Comparison of ENCODE assay signal across 8 mouse cellular contexts in the genomic region with DNA sequence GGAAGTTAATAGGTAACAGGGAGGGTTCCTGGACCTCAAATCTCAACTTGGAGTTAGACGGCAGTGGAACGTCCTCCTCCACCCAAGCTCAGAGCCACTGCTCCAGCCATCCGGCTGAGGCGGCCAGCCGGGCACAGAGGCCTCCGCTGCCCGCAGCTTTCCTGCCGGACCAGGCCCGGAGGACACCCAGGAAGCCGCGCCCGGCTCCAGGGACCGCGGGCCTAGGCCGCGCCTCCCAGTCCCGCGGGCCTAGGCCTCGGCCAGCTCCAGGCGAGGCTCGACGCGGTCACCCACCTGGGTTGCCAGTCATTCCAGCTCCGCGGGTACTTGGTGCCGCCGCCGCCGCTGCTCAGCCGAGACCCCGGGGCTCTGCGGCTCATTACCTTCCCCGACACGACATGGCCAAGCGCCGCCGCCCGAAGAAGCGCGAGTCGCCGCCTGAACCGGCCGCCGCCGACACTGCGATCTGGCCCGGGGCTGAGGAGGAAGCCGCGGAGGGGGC. TPM values are rescaled to one million over a fixed set of nuclear protein-coding genes. Genes with fewer than 3 reads are reported as not detected.
A peak's percentile ranks its signal among the peaks of the same experiment; 100 is the strongest.
DNase-seq lines count a peak whose midpoint lies in the region; ATAC-seq and TF ChIP-seq lines count a peak whose summit lies in the region.

No protein-coding gene starts in this region.

- DNase-seq in embryo, embryonic 11 days = peak; percentile 77
- DNase-seq in embryo, embryonic 10 days (ENCODE audit: low spot score) = no peak
- peak; percentile 79 for DNase-seq in urinary bladder, adult 2 months (ENCODE audit: low spot score)
- DNase-seq in urinary bladder, postnatal 14 days (ENCODE audit: low spot score) = no peak
- DNase-seq in hindbrain, postnatal 0 days (ENCODE audit: low spot score) = peak; percentile 60
- no peak for DNase-seq in midbrain, embryonic 10.5 days (ENCODE audit: low spot score)
- DNase-seq in gastrocnemius, postnatal 14 days = no peak
- no peak for DNase-seq in natural killer cell, adult 2 months (ENCODE audit: low spot score in 2 of 2)

- peaks cover 6% of the 10 kb centered on the region; the same call in 1 of the 2 replicates for H3K4me1 ChIP-seq in hindbrain, postnatal 0 days (ENCODE audit: insufficient read depth, low read length)
- H3K4me1 ChIP-seq in midbrain, embryonic 10.5 days = peaks cover 19% of the 10 kb centered on the region

- H3K36me3 ChIP-seq in hindbrain, postnatal 0 days (ENCODE audit: insufficient read depth, low read length) = no peaks in the 10 kb centered on the region
- H3K36me3 ChIP-seq in midbrain, embryonic 10.5 days = no peaks in the 10 kb centered on the region

- ATAC-seq in hindbrain, postnatal 0 days = peak; percentile 34

- WGBS in hindbrain, postnatal 0 days = under 1% methylated on average over 50 of the region's 50 CpGs
- under 1% methylated on average over 50 of the region's 50 CpGs for WGBS in midbrain, embryonic 10.5 days

- H3K9ac ChIP-seq in hindbrain, postnatal 0 days (replicated peaks; ENCODE audit: low read length) = peak overlapping the region; percentile 87

- intact Hi-C loops in gastrocnemius, postnatal 14 days (cut with DNase I; ENCODE audit: low total_unique reads) = no loop called here

- H3K27ac ChIP-seq in hindbrain, postnatal 0 days = peak overlapping the region; percentile 88
- peak overlapping the region; percentile 96 for H3K27ac ChIP-seq in midbrain, embryonic 10.5 days (replicated peaks)

- H3K27me3 ChIP-seq in hindbrain, postnatal 0 days (ENCODE audit: insufficient read depth, low read length) = no peaks in the 10 kb centered on the region
- no peaks in the 10 kb centered on the region for H3K27me3 ChIP-seq in midbrain, embryonic 10.5 days (ENCODE audit: low read depth, poor library complexity, severe bottlenecking)

- peak overlapping the region; percentile 94 for H3K4me3 ChIP-seq in hindbrain, postnatal 0 days (ENCODE audit: low read length)
- H3K4me3 ChIP-seq in midbrain, embryonic 10.5 days = peak overlapping the region; percentile 95

- H3K4me2 ChIP-seq in hindbrain, postnatal 0 days (ENCODE audit: low read depth, low read length) = peak overlapping the region; percentile 83

- no peak for TF ChIP-seq CTCF in hindbrain, postnatal 0 days (IDR thresholded peaks at IDR 0.05; ENCODE audit: low read depth)

- no peaks in the 10 kb centered on the region for H3K9me3 ChIP-seq in hindbrain, postnatal 0 days (ENCODE audit: low read length)
- no peaks in the 10 kb centered on the region for H3K9me3 ChIP-seq in midbrain, embryonic 10.5 days (replicated peaks)

RNA-seq across cellular contexts. Expression of gene Smg1, which starts 0.5 kb away (rescaled TPM):
- 41.9 and 46.2 TPM in 2 replicates for polyA plus RNA-seq in urinary bladder, adult 2 months (2012; rRNA removed)
- 38.6 and 39.9 TPM in 2 replicates for total RNA-seq in hindbrain, postnatal 0 days (2014; rRNA removed)
- polyA plus RNA-seq in hindbrain, postnatal 0 days (2015; fragmentation: Nextera tagmentation; extraction: Ambion mirVana) = 15.4 and 15.9 TPM in 2 replicates
- polyA plus RNA-seq in midbrain, embryonic 10.5 days (2016; fragmentation: Nextera tagmentation; extraction: Ambion mirVana) = 17.2 and 17.9 TPM in 2 replicates
- 10 to 100 TPM; 22.0 to 26.6 TPM for total RNA-seq in gastrocnemius, postnatal 14 days (2021)

Comparison
In these comparisons a context has a peak if more than half of its experiments do, and no peak if none do; other contexts are left out.
1. DNase-seq: peak in embryo, embryonic 11 days (single experiment), urinary bladder, adult 2 months (single experiment) and hindbrain, postnatal 0 days (single experiment); none in embryo, embryonic 10 days (single experiment), urinary bladder, postnatal 14 days (single experiment), midbrain, embryonic 10.5 days (single experiment), gastrocnemius, postnatal 14 days (single experiment) and natural killer cell, adult 2 months (0 of 2).